In the genomic region with DNA sequence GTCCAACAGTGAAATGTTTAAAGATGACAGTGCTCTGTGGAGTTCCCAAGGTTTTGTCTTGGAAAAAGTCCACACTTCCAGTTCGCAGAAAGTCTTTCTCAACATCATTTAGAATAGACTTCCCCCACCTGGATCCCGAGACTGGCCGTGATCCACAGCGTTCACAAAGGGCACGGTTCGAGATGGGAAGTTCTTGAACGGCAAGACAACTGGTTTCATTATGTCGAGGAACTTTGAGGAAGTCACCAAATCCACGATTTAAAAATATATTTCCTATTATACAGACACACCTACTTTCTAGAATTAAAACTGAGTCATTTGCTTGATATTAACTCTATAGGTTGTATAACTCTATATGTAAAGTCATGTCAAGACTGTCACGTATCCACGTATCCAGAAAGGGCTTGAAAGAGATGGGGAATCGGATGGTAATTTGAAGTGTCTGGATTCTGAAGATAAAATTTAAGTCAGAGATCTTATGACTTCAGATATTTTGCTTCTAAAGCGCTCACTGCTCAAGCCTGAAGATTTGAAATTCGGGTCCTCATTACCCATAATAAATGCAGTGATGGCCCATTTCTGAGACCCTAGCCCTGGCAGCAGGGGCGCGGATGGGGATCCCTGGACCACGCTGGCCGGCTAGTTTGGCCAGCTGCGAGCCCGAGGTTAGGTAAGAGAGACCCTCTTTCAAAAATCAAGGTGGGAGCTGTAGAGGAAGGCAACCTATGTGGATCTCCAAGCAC, we compare ENCODE assay signal across 8 mouse cellular contexts. TPM values are rescaled to one million over a fixed set of nuclear protein-coding genes. Genes with fewer than 3 reads are reported as not detected.
A peak's percentile ranks its signal among the peaks of the same experiment; 100 is the strongest.
DNase-seq lines count a peak whose midpoint lies in the region; ATAC-seq and TF ChIP-seq lines count a peak whose summit lies in the region.

No protein-coding gene starts in this region.

- ATAC-seq in lung, embryonic 14.5 days (ENCODE audit: insufficient read depth), result no peak
- no peak for ATAC-seq in embryonic facial prominence, embryonic 14.5 days (ENCODE audit: low read depth)
- no peak for ATAC-seq in intestine, embryonic 15.5 days
- no peak for ATAC-seq in neural tube, embryonic 12.5 days (ENCODE audit: low FRiP score, low read depth)

- no peak for DNase-seq in lung, embryonic 14.5 days
- DNase-seq in lung, postnatal 10 days, result no peak
- no peak for DNase-seq in embryonic facial prominence, embryonic 14.5 days (ENCODE audit: low spot score)
- DNase-seq in urinary bladder, adult 2 months (ENCODE audit: low spot score), result no peak
- no peak for DNase-seq in embryo, embryonic 10.5 days (ENCODE audit: low spot score)
- no peak for DNase-seq in cerebellum, adult 9-10 months

- H3K27ac ChIP-seq in lung, embryonic 14.5 days (ENCODE audit: low read depth), result no peak overlapping the region
- no peak overlapping the region for H3K27ac ChIP-seq in embryonic facial prominence, embryonic 14.5 days (replicated peaks; ENCODE audit: low read depth, low read length)
- no peak overlapping the region for H3K27ac ChIP-seq in intestine, embryonic 15.5 days
- no peak overlapping the region for H3K27ac ChIP-seq in neural tube, embryonic 12.5 days

- TF ChIP-seq CTCF in lung, embryonic 14.5 days (IDR thresholded peaks at IDR 0.05; ENCODE audit: low read depth), result no peak

- 0 out of 2 replicates have a peak, but pooled peaks cover 3% of the 10 kb centered on the region for H3K4me1 ChIP-seq in lung, embryonic 14.5 days (ENCODE audit: insufficient read depth)
- 0 out of 2 replicates have a peak, but pooled peaks cover 4% of the 10 kb centered on the region for H3K4me1 ChIP-seq in embryonic facial prominence, embryonic 14.5 days (ENCODE audit: control insufficient read depth, insufficient read depth, low read length)
- peaks cover 3% of the 10 kb centered on the region; the same call in 1 of the 2 replicates for H3K4me1 ChIP-seq in intestine, embryonic 15.5 days (replicated peaks)
- peaks cover 10% of the 10 kb centered on the region; the same call in 1 of the 2 replicates for H3K4me1 ChIP-seq in neural tube, embryonic 12.5 days

- peak overlapping the region; percentile 45 for H3K9ac ChIP-seq in lung, embryonic 14.5 days
- H3K9ac ChIP-seq in embryonic facial prominence, embryonic 14.5 days (ENCODE audit: low read depth, low read length), result peak overlapping the region; percentile 60
- peak overlapping the region; percentile 29; the same call in 1 of the 2 replicates for H3K9ac ChIP-seq in intestine, embryonic 15.5 days
- no peak overlapping the region for H3K9ac ChIP-seq in neural tube, embryonic 12.5 days

- 49% methylated on average over 20 of the region's 20 CpGs for WGBS in lung, embryonic 14.5 days
- WGBS in embryonic facial prominence, embryonic 14.5 days, result 51% methylated on average over 20 of the region's 20 CpGs
- WGBS in intestine, embryonic 15.5 days, result 59% methylated on average over 20 of the region's 20 CpGs
- WGBS in neural tube, embryonic 12.5 days, result 63% methylated on average over 20 of the region's 20 CpGs

- no peaks in the 10 kb centered on the region for H3K36me3 ChIP-seq in lung, embryonic 14.5 days (ENCODE audit: insufficient read depth)
- no peaks in the 10 kb centered on the region for H3K36me3 ChIP-seq in embryonic facial prominence, embryonic 14.5 days (ENCODE audit: control insufficient read depth, insufficient read depth, low read length)
- no peaks in the 10 kb centered on the region for H3K36me3 ChIP-seq in intestine, embryonic 15.5 days
- no peaks in the 10 kb centered on the region for H3K36me3 ChIP-seq in neural tube, embryonic 12.5 days

- H3K4me3 ChIP-seq in lung, embryonic 14.5 days (ENCODE audit: low read depth, low read length), result peak overlapping the region; percentile 52
- H3K4me3 ChIP-seq in embryonic facial prominence, embryonic 14.5 days (ENCODE audit: low read depth, low read length), result peak overlapping the region; percentile 50
- peak overlapping the region; percentile 49 for H3K4me3 ChIP-seq in intestine, embryonic 15.5 days (replicated peaks)
- peak overlapping the region; percentile 37 for H3K4me3 ChIP-seq in neural tube, embryonic 12.5 days

- peak overlapping the region; percentile 85 for H3K4me2 ChIP-seq in lung, embryonic 14.5 days
- H3K4me2 ChIP-seq in embryonic facial prominence, embryonic 14.5 days (ENCODE audit: low read depth, low read length), result peak overlapping the region; percentile 84
- H3K4me2 ChIP-seq in intestine, embryonic 15.5 days (replicated peaks), result peak overlapping the region; percentile 84
- peak overlapping the region; percentile 63 for H3K4me2 ChIP-seq in neural tube, embryonic 12.5 days (replicated peaks)

- no peaks in the 10 kb centered on the region for H3K9me3 ChIP-seq in lung, embryonic 14.5 days (ENCODE audit: low read depth, low read length)
- H3K9me3 ChIP-seq in embryonic facial prominence, embryonic 14.5 days (ENCODE audit: control insufficient read depth, low read length), result no peaks in the 10 kb centered on the region
- no peaks in the 10 kb centered on the region for H3K9me3 ChIP-seq in intestine, embryonic 15.5 days
- H3K9me3 ChIP-seq in neural tube, embryonic 12.5 days, result no peaks in the 10 kb centered on the region

- H3K27me3 ChIP-seq in lung, embryonic 14.5 days (ENCODE audit: insufficient read depth, low read length), result no peaks in the 10 kb centered on the region
- no peaks in the 10 kb centered on the region for H3K27me3 ChIP-seq in embryonic facial prominence, embryonic 14.5 days (replicated peaks; ENCODE audit: control insufficient read depth, insufficient read depth, low read length)
- no peaks in the 10 kb centered on the region for H3K27me3 ChIP-seq in intestine, embryonic 15.5 days (replicated peaks)
- H3K27me3 ChIP-seq in neural tube, embryonic 12.5 days (replicated peaks), result no peaks in the 10 kb centered on the region; the same call in 1 of the 2 replicates

RNA-seq across cellular contexts. Expression of a gene that starts 0.8 kb away (rescaled TPM):
- 40.6 and 47.4 TPM in 2 replicates for polyA plus RNA-seq in lung, embryonic 14.5 days (2014; fragmentation: Nextera tagmentation; extraction: Ambion mirVana)
- 66.9 and 67.7 TPM in 2 replicates for polyA plus RNA-seq in embryonic facial prominence, embryonic 14.5 days (2014; fragmentation: Nextera tagmentation; extraction: Ambion mirVana)
- 182 and 201 TPM in 2 replicates for polyA plus RNA-seq in intestine, embryonic 15.5 days (2015; fragmentation: Nextera tagmentation; extraction: Ambion mirVana)
- polyA plus RNA-seq in neural tube, embryonic 12.5 days (2016; fragmentation: Nextera tagmentation; extraction: Ambion mirVana), result 75.5 and 79.7 TPM in 2 replicates
- polyA plus RNA-seq in urinary bladder, adult 2 months (2012; rRNA removed), result 88.9 and 108 TPM in 2 replicates

RNA-seq across cellular contexts. Expression of a gene that starts 0.9 kb away (rescaled TPM):
- 0.18 and 0.25 TPM in 2 replicates for polyA plus RNA-seq in lung, embryonic 14.5 days (2014; fragmentation: Nextera tagmentation; extraction: Ambion mirVana)
- 0.21 and 0.56 TPM in 2 replicates for polyA plus RNA-seq in embryonic facial prominence, embryonic 14.5 days (2014; fragmentation: Nextera tagmentation; extraction: Ambion mirVana)
- polyA plus RNA-seq in intestine, embryonic 15.5 days (2015; fragmentation: Nextera tagmentation; extraction: Ambion mirVana), result 0.40 and 0.69 TPM in 2 replicates
- 0.28 and 0.43 TPM in 2 replicates for polyA plus RNA-seq in neural tube, embryonic 12.5 days (2016; fragmentation: Nextera tagmentation; extraction: Ambion mirVana)
- polyA plus RNA-seq in urinary bladder, adult 2 months (2012; rRNA removed), result 4.3 and 6.8 TPM in 2 replicates

RNA-seq across cellular contexts. Expression of a gene that starts 31.9 kb away (rescaled TPM):
- not detected in 2 replicates for polyA plus RNA-seq in lung, embryonic 14.5 days (2014; fragmentation: Nextera tagmentation; extraction: Ambion mirVana)
- 0.60 and 0.96 TPM in 2 replicates for polyA plus RNA-seq in embryonic facial prominence, embryonic 14.5 days (2014; fragmentation: Nextera tagmentation; extraction: Ambion mirVana)
- 0.21 and 0.32 TPM in 2 replicates for polyA plus RNA-seq in intestine, embryonic 15.5 days (2015; fragmentation: Nextera tagmentation; extraction: Ambion mirVana)
- 1.3 and 1.6 TPM in 2 replicates for polyA plus RNA-seq in neural tube, embryonic 12.5 days (2016; fragmentation: Nextera tagmentation; extraction: Ambion mirVana)
- 0.24 and 0.65 TPM in 2 replicates for polyA plus RNA-seq in urinary bladder, adult 2 months (2012; rRNA removed)

RNA-seq across cellular contexts. Expression of a gene that starts 41.2 kb away (rescaled TPM):
- 1.8 and 2.6 TPM in 2 replicates for polyA plus RNA-seq in lung, embryonic 14.5 days (2014; fragmentation: Nextera tagmentation; extraction: Ambion mirVana)
- polyA plus RNA-seq in embryonic facial prominence, embryonic 14.5 days (2014; fragmentation: Nextera tagmentation; extraction: Ambion mirVana), result 5.8 and 7.8 TPM in 2 replicates
- polyA plus RNA-seq in intestine, embryonic 15.5 days (2015; fragmentation: Nextera tagmentation; extraction: Ambion mirVana), result 12.8 and 13.8 TPM in 2 replicates
- 4.4 and 4.5 TPM in 2 replicates for polyA plus RNA-seq in neural tube, embryonic 12.5 days (2016; fragmentation: Nextera tagmentation; extraction: Ambion mirVana)
- 8.4 and 10.0 TPM in 2 replicates for polyA plus RNA-seq in urinary bladder, adult 2 months (2012; rRNA removed)

RNA-seq across cellular contexts. Expression of a gene that starts 44.3 kb away (rescaled TPM):
- not detected in 2 replicates for polyA plus RNA-seq in lung, embryonic 14.5 days (2014; fragmentation: Nextera tagmentation; extraction: Ambion mirVana)
- polyA plus RNA-seq in embryonic facial prominence, embryonic 14.5 days (2014; fragmentation: Nextera tagmentation; extraction: Ambion mirVana), result not detected in 2 replicates
- polyA plus RNA-seq in intestine, embryonic 15.5 days (2015; fragmentation: Nextera tagmentation; extraction: Ambion mirVana), result not detected in 2 replicates
- polyA plus RNA-seq in neural tube, embryonic 12.5 days (2016; fragmentation: Nextera tagmentation; extraction: Ambion mirVana), result not detected in 2 replicates
- 0.12 and 0.21 TPM in 2 replicates for polyA plus RNA-seq in urinary bladder, adult 2 months (2012; rRNA removed)
